Mouse (Mus musculus): ENCODE data around the gene Zfp809.

GRCm38 (mm10) chr9:22216705-22217104, 8.8 kb upstream of the Zfp809 start:
- TF ChIP-seq MYC (IDR thresholded peaks at IDR 0.05; ENCODE audit: low read depth, low read length) (no peak), E2F4 (IDR thresholded peaks at IDR 0.05; ENCODE audit: insufficient replicate concordance, low read depth, low read length) (no peak), CTCF (conservative IDR thresholded peaks at IDR 0.05 in 1 of 2, IDR thresholded peaks at IDR 0.05 in 1 of 2; ENCODE audit: low read depth in 2 of 2, low read length in 2 of 2) (no peak), USF1 (IDR thresholded peaks at IDR 0.05; ENCODE audit: low read depth, low read length) (no peak; the same call in 1 of the 2 replicates), POLR2AphosphoS2 (IDR thresholded peaks at IDR 0.05; ENCODE audit: low read depth, low read length) (no peak), POLR2A (IDR thresholded peaks at IDR 0.05; ENCODE audit: low read depth, low read length) (no peak)
